Mouse (Mus musculus) C2C12 (cell line): ENCODE measurements around the gene 1700023F06Rik.

ENCODE experiments used
- CTCF ChIP-seq: IDR thresholded peaks from one replicate; pipeline ENCODE4 v1.5.1; 2011; ENCODE audit not compliant: control insufficient read depth, insufficient read depth, insufficient read length
- MAX ChIP-seq: IDR thresholded peaks from one replicate; pipeline ENCODE4 v1.6.1; 2011; ENCODE audit warnings: mild to moderate bottlenecking, control low read depth
- USF1 ChIP-seq: IDR thresholded peaks from one replicate; pipeline ENCODE4 v1.6.1; 2011; ENCODE audit warnings: low read depth, mild to moderate bottlenecking, control low read depth, moderate library complexity

DNA sequence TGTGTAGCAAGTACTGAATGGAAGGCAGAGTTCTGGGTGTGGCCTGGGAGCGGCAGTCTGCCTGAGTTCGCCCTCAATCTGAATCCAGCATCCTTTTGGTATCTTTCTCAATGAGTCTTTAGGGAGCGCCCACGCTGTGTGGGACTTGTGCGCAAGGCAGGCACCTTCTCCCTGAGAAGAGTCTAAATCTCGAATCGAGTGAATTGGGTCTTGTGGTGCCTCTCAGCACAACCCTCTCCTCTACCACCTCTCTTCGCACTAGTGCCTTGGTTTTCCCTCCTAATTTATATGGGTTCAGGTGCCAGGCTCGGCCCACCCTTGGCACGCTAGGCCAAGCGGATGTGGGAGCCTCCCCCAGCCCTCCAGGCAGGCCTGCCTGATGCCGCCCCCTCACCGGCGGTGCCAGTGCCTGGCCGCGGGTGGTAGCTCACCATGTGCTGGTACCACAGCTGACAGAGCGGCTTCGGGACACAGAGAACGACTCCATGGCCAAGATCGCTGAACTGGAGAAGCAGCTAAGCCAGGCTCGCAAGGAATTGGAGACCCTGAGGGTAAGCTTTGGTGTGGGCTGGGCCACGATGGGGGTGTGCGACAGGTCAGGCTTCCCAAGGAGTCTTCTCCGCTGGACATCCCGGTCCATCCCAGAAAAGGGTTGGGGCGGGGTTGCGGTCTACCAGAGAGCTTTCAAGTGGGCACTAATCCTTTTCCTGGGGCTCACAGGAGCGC is 16.0 kb downstream of the 1700023F06Rik start:
- TF ChIP-seq CTCF (no peak), MAX (no peak), USF1 (no peak)
